Mouse (Mus musculus) right cerebral cortex, postnatal 4 days (tissue): ENCODE measurements around the gene Fam161a.

Experiments used
- DNase-seq: peaks from one replicate; pipeline ENCODE4 v3.0.0-alpha.2; 2022

Fam161a gene

GRCm38 (mm10) chr11:23007481-23008180 is at the start of gene Fam161a:
Fam161a (plus strand) TSS chr11:23007531.
- peak; percentile 64 for DNase-seq

- DNase-seq: no peak
These were observed 49.4 kb upstream of the Fam161a start for GRCm38 (mm10) chr11:22957791-22958374.

GRCm38 (mm10) chr11:22962101-22962500 is 45.2 kb upstream of the Fam161a start:
- DNase-seq: no peak

GRCm38 (mm10) chr11:22964401-22964800 is 42.9 kb upstream of the Fam161a start:
- no peak for DNase-seq

GRCm38 (mm10) chr11:22965503-22965902 is 41.8 kb upstream of the Fam161a start:
- no peak for DNase-seq

- DNase-seq: no peak
These were observed 37.8 kb upstream of the Fam161a start for GRCm38 (mm10) chr11:22969486-22969885.

- DNase-seq: no peak
These were observed 36.8 kb upstream of the Fam161a start for GRCm38 (mm10) chr11:22970546-22970945.

GRCm38 (mm10) chr11:22971835-22972709 is 35.3 kb upstream of the Fam161a start, which contains the start of gene Zrsr1:
Zrsr1 (plus strand) TSS chr11:22972005.
- DNase-seq: peak; percentile 41

GRCm38 (mm10) chr11:22972746-22973526 is 34.4 kb upstream of the Fam161a start:
- peak; percentile 74 for DNase-seq

GRCm38 (mm10) chr11:22973599-22973998 is 33.7 kb upstream of the Fam161a start:
- DNase-seq: no peak

GRCm38 (mm10) chr11:22978215-22978614 is 29.1 kb upstream of the Fam161a start:
- no peak for DNase-seq

GRCm38 (mm10) chr11:22978711-22979110 is 28.6 kb upstream of the Fam161a start:
- no peak for DNase-seq

GRCm38 (mm10) chr11:22979221-22979620 is 28.1 kb upstream of the Fam161a start:
- no peak for DNase-seq

- no peak for DNase-seq
These were observed 26.3 kb upstream of the Fam161a start for GRCm38 (mm10) chr11:22981041-22981440.

GRCm38 (mm10) chr11:22981543-22981950 is 25.8 kb upstream of the Fam161a start:
- DNase-seq: no peak

- peak; percentile 98 for DNase-seq
These were observed 25.2 kb upstream of the Fam161a start, which contains the start of the genes Gm28048 and Commd1 for GRCm38 (mm10) chr11:22981984-22982757. Gm28048 (minus strand) TSS chr11:22982090. Commd1 (minus strand) TSS chr11:22982382.

GRCm38 (mm10) chr11:22982846-22983245 is 24.5 kb upstream of the Fam161a start:
- DNase-seq: no peak

- no peak for DNase-seq
These were observed 21.8 kb upstream of the Fam161a start for GRCm38 (mm10) chr11:22985510-22985909.

GRCm38 (mm10) chr11:22987357-22987756 is 20.0 kb upstream of the Fam161a start:
- no peak for DNase-seq

- no peak for DNase-seq
These were observed 17.5 kb upstream of the Fam161a start for GRCm38 (mm10) chr11:22989786-22990185.

- DNase-seq: peak; percentile 91
These were observed 16.8 kb upstream of the Fam161a start, which contains the start of gene Cct4 for GRCm38 (mm10) chr11:22990393-22991126. Cct4 (plus strand) TSS chr11:22990519.
